Mouse (Mus musculus) brain, embryonic 18.5 days (tissue): Measurements from ENCODE around the gene Kank2.

Experiments
- DNase-seq: peaks from one replicate; pipeline ENCODE4 v3.0.0-alpha.2; 2012; ENCODE audit warnings: low read depth, low spot score

Gene Kank2

GRCm38 (mm10) chr9:21750370-21750769 lies 48.2 kb downstream of the Kank2 start:
- DNase-seq, result no peak

- no peak for DNase-seq
These were observed 49.0 kb downstream of the Kank2 start for GRCm38 (mm10) chr9:21749382-21750118.

- no peak for DNase-seq
These were observed 50.1 kb downstream of the Kank2 start for GRCm38 (mm10) chr9:21748491-21748890.

DNA sequence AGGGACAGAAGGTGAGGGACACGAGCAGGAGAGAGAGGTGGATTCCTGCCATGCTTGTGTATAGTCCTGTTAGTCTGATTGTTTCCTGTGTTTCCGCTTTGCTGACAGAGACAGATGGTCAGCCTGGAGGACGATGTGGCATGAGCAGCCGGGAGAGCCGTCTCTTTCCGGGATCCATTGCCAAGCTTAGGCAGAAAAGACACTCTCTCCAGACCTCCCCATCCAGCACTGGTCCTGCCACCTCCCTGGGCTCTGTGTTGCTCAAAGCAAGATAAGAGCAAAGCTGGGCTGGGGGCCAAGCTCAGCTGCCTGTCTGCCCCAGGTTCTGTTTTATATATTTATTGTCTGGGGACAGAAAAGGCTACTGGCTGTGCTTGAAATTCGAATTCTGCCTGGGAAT lies 50.5 kb downstream of the Kank2 start:
- DNase-seq, result no peak

DNA sequence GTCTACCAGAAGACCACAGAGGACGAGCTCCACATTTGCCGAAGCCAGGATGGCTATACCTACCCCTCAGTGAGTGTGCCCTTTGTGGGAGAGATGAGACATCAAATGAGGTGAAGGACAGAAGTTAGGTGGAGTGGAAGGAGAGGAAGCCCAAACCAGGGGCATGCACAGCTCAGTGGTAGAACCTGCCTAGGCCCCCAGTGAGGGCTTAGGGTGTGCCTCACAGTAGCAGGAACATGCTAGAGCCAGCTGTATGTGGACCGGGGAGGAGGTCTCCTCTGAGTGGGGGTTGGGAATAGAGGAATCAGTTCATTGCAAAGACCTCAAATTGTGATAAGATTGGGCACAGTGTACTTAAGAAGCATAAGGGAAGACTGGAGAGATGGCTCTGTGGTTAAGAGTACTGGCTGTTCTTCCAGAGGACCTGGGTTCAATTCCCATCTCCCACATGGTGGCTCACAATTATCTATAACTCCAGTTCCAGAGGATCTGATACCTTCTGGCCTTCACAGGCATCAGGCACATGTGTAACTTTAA lies 51.2 kb downstream of the Kank2 start:
- no peak for DNase-seq

GRCm38 (mm10) chr9:21741514-21741913 lies 57.0 kb downstream of the Kank2 start:
- DNase-seq, result no peak

DNA sequence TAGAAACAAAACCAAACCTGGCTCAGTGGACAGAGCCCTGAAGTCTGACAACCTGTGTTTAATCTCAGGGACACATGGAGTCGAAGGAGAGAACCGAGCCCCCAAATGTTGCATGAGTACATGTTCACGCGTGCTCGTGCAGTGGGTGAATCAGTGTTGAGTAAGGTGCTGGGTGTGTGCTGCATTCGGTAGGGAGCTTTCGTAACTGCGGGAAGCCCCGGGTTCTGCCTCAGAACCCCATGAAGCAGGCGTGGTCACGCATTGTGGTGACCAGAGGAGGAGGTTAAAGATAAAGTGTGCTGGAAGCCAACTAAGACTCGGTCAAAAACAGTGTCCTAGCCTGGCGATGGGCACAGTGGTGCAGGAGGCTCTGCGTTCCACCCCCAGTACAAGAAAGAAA lies 58.1 kb downstream of the Kank2 start:
- DNase-seq, result no peak

DNA sequence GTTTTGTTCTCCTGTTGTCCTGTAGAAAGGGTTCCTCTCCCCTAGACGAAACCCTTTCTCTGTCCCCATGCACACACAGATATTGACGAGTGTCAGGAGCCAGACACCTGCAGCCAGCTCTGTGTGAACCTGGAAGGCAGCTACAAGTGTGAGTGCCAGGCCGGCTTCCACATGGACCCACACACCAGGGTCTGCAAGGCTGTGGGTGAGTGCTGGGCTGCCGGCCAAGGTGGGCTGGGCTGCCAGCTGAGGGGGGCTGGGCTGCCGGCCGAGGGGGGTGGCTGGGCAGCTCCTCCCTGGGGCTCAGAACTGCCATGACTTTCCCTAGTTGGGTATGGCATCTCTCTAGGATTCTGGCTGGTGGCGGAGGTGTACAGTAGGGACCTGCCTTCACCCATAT lies 59.8 kb downstream of the Kank2 start:
- DNase-seq, result no peak

GRCm38 (mm10) chr9:21737188-21737587 lies 61.4 kb downstream of the Kank2 start:
- no peak for DNase-seq

DNA sequence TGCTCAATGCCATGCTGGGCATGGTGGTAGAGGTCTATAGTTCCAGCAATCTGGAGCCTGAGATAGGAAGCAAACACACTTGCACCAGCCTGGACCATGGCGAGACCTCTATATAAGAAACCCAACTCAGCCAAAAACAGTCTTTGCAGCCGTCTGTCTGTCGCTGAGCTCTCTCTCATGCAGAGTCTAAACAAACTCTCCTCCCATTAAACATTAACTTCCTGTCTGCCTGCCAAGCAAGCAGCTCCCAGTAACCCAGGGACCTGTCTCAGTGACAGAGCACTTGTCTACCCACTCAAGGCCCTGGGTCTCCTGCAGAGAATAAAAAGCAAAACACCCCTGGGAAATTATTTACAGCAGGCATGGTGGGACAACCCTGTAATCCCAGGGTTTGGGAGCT lies 62.0 kb downstream of the Kank2 start:
- DNase-seq, result no peak

DNA sequence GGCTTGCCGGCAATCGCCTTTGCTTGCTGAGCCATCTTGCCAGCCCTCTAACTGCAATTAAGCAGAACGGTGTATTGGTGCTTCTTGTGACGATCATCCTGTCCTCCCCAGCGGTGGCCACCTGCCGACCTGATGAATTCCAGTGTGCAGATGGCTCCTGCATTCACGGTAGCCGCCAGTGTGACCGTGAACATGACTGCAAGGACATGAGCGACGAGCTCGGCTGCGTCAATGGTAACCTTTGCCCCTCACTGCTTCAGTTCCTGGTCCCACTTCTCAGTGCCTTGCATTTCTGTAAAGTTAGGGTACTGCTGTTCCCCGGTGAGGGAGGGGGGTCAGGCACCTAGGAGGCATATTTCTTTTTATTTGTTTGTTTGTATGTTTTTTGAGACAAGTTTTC lies 63.4 kb downstream of the Kank2 start:
- DNase-seq, result no peak

GRCm38 (mm10) chr9:21733989-21734388 lies 64.6 kb downstream of the Kank2 start:
- DNase-seq, result no peak

GRCm38 (mm10) chr9:21733446-21733845 lies 65.1 kb downstream of the Kank2 start:
- no peak for DNase-seq

GRCm38 (mm10) chr9:21732288-21732687 lies 66.3 kb downstream of the Kank2 start:
- DNase-seq, result no peak

DNA sequence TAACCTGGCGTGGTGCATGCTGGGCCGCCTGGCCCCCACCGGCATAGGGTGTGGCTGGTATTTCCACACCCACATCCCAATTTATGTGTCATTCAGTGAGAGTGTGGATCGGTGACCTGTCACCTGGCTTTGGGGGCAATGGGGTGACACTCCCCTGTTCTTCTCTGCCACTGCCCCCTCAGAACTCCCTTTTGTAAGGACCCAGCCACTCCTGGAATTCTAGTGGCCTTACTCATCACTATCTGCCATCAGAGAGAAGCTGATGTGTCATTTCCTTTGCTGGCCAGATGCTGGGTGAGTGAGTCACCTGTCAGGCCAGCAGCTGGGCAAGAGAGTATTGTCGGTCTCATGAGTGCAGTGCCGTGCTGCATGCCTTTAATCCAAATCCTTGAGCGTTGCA lies 69.3 kb downstream of the Kank2 start:
- DNase-seq, result no peak

DNA sequence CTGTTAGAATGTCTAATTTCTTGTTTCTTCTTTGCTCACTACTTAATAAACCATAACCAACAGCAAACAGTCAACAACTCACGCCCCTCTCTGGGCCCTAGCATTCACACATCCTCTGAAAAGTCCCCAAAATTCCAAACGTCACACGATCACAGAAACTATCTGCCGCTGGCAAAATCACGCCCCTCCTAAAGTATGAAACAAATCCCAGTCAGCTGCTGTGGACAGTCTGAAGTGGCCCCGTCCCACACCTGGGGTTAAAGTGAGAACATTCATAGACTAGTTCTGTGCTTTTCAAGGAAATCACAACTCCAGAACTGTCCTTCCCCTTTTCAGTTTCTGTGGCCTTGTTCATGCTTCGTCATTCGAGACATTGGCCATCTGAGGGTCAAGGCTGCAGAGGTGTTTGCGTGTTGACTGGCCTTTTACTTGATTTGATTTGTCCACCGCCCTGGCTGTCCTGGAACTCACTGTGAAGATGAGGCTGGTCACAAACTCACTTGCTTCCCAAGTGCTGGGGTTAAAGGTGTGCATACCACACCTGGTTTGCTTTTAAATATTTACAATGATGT lies 70.2 kb downstream of the Kank2 start:
- DNase-seq, result no peak

- DNase-seq, result no peak
These were observed 72.1 kb downstream of the Kank2 start for GRCm38 (mm10) chr9:21726218-21726975.

DNA sequence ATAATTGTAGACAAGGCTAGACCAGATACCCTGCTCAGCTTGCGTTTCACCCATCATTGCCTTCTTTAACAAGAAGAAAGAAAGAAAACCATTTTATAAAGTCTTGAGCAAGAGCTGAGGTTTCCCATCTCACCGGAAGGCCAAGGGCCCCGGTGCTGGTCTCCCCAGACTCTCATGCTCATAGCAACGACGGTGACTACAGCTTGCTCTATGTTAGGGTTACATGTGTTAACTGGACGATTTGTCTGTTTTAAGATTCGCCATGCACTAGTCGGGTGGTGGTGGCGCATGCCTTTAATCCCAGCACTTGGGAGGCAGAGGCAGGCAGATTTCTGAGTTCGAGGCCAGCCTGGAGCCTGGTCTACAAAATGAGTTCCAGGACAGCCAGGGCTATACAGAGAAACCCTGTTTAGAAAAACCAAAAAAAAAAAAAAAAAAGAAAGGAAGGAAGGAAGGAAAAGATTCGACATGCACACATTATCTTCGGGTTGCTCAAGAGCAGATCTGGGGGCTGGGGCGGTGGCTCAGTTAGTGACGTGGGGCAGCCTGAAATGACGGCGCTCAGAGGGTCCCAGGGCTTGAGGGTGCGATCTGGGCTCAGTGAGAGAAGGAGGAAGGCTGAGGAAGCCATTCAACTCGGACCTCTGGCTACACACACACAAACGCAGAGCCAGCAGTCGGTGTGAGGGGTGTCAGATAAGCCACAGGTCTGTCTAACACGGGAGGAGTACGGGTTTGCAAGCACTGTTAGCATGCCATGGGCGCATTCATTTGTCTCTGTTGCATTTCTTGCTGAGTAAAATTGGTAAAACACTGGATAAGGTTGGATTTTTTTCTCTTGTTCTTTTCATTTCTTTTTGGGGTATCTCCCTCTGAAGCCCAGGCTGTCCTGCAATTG lies 73.1 kb downstream of the Kank2 start:
- no peak for DNase-seq

GRCm38 (mm10) chr9:21724147-21724536 lies 74.4 kb downstream of the Kank2 start:
- peak; percentile 91 for DNase-seq

DNA sequence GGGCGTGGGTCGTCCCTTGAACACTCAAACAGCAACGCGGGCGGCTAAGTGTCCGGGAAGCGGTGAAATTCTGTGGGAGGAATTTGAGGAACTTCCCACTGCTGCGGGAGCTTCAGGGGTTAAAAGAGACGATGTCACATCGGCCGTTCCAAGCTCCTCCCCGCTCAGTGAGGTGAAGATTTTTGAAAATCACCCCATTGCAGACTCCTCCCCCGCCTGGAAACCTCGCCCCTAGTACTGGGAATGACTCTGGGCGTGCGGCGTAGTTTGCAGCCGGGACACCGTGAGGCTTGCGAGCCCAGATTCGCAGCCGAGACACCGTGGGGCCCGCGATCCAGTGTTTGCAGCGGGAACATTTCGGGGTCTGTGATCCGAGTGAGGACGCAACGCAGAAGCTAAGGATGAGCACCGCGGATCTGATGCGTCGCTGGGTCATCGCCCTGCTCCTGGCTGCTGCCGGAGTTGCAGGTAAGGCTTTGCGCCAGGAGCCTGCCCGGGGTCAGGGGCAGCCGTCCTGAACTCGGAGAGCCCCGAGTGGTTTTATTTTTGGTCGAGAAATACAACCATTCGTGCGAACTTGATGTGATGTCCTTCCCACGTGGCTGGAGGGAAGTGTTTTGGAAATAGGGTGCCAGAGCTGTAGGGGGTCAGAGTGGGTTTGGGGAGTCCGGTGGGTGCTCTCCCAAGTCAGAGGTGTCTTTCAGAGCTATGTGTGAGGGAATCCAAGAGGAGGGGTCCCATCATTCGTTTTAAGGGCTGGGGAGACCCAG lies 75.0 kb downstream of the Kank2 start, which contains the start of gene Ldlr:
TSS of gene Ldlr (plus strand) at position 107 of the 770 bp plus-strand sequence.
- DNase-seq, result peak; percentile 82

- no peak for DNase-seq
These were observed 77.5 kb downstream of the Kank2 start for GRCm38 (mm10) chr9:21721036-21721435.
